Mouse (Mus musculus): ENCODE measurements around the gene Map7d2.

Map7d2 gene

DNA sequence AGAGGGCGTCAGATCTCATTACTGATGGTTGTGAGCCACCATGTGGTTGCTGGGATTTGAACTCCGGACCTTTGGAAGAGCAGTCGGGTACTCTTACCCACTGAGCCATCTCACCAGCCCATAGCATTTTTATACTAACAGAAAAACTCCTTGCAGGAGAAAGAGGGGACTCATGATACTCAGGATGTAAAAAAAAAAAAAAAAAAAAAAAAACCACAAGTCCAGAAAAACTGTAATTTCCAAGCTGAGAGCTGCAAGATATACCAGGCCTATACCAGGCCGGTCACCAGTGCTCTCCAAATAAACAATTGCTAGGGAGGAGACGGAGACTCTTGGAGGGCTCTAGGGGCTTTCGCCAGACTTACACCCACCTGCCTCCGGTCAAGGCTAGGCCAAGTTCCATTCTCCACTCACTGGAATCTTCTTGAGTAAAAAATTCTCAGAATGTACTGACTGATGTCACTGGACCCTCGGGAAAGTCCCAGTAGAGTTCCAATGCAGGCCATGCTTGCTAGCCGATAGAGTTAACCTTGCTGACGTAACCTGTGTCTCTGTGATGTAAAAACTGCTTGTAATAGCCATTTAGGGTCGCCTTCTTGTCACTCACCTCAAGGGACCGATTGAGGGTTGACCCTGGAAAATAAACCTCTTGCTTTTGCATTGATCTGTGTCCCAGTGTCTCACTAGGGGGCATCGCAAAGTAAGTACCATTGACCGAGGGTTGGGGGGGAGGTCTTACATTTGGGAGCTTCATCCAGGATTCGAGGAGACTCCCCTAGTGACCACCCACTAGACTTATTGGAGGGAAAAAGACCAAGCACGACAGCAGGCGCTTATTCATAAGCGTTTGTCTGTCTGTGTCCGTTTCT, 95.7 kb downstream of the Map7d2 start:
- intact Hi-C loops (cut with DNase I): no loop called here

GRCm38 (mm10) chrX:159510716-159511051, 96.3 kb downstream of the Map7d2 start:
- intact Hi-C loops (cut with DNase I): no loop called here

DNA sequence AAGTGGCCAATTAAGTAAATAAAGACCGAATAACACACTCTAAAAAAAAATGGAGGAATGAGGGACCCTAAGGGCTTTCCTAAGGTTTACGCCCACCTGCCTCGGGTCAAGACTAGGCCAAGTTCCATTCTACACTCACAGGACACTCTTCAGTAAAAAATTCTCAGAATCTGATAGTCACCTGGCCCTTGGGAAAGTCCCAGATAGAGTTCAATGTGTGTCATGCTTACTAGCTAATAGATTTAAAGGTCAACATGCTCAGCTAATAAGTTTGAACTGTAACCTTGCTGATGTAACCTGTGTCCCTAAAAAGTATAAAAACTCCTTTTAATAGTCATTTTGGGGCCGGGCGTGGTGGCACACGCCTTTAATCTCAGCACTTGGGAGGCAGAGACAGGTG, 101.2 kb downstream of the Map7d2 start:
- intact Hi-C loops (cut with DNase I): no loop called here

GRCm38 (mm10) chrX:159521780-159522179, 107.4 kb downstream of the Map7d2 start:
- intact Hi-C loops (cut with DNase I): no loop called here

- intact Hi-C loops (cut with DNase I): no loop called here
These were observed 108.3 kb downstream of the Map7d2 start for GRCm38 (mm10) chrX:159522651-159523050.

- intact Hi-C loops (cut with DNase I): no loop called here
These were observed 112.0 kb downstream of the Map7d2 start, which contains the start of gene Bclaf3 for GRCm38 (mm10) chrX:159526388-159526787. Gene Bclaf3, plus strand, starts transcription at chrX:159526688.

DNA sequence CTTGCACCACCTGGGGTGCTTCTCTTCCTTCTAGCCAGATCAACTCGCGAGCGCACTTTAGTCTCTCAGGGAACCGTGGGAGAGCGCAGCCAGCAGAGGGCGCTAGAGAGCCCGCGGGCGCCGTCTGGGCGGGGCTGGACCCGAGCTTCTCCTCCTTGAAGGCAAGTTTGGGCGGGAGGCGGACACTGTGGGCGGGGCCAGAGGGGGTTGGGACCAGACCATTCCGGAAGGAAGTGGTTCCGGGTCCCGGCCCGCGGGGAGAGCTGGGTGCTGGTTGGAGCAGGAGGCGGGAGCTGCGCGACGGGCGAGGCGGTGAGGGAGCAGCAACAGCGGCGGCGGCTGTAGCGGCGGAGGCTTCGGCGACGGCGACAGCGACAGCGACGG, 118.0 kb downstream of the Map7d2 start:
- intact Hi-C loops (cut with DNase I): loop anchor here (10.0 kb wide), 2 partner anchors 78 to 432 kb away; no protein-coding TSS in a partner anchor

DNA sequence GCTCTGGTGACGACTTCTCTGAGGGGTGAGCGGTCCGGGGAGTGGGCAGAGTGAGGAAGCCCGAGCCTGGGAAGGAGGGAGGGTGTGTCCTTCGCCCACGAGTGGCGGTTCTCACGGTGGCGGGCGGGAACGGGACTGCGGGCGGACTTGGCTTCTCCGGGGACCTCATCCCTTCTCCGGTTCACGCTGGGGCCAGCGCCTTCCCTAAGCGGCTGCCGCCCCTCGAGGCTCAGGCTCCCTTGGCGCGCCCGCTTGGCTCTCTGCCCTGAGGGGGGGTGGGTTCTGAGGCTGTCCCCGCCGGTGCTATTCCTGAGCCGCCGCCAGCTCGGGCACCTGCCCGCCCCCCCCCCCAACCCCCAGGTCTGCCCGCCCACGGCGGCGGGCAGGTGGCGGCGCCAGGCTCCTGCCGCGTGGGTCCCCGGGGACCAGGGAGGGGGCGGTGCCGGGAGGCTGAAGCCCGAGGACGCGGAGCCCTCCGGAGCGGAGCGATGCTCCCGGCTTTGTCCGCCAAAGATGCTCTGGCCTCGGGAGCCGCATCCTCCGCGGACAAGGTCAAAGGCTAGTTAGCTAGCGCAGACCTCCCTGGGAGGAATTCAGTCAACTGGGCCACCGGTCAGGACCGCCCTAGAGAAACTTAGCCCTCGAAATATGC, 118.6 kb downstream of the Map7d2 start:
- intact Hi-C loops (cut with DNase I): loop anchor here (10.0 kb wide), 2 partner anchors 78 to 432 kb away; no protein-coding TSS in a partner anchor

DNA sequence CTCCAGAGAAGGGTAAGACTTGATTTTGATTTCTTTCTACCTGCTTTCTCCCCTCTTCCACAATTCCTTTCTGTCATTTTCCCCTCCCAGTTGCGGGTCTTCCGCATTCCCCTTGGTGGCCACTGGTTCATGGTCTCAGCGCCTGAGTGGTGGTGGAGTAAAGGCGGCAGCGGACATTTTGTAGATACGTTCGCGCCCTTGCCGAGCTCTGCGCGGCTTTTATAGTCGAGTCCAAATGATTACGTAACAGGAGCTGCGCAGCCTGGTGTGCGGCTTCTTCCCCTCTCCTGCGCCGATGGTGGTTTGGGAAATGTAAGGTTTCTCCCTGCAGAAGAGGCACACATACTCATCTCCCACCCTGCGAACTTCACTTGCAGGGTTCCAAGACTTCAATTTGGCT, 127.6 kb downstream of the Map7d2 start:
- intact Hi-C loops (cut with DNase I): loop anchor here (10.0 kb wide), 1 partner anchor 63 kb away; no protein-coding TSS in a partner anchor

- intact Hi-C loops (cut with DNase I): loop anchor here (10.0 kb wide), 1 partner anchor 58 kb away; no protein-coding TSS in a partner anchor
These were observed 132.7 kb downstream of the Map7d2 start for GRCm38 (mm10) chrX:159547093-159547492.

Measured in adrenal gland (tissue).